Mouse (Mus musculus) liver, embryonic 12.5 days (tissue): ENCODE results near the gene Cdkn1b. TPM values are rescaled to one million over a fixed set of nuclear protein-coding genes. Genes with fewer than 3 reads are reported as not detected.

Experiments used
- ATAC-seq: fragments of 200-750 bp; cut with Nextera tagmentation; 2 replicates; pipeline ENCODE4 v1.8.0; 2017; ENCODE audit warnings: moderate number of reproducible peaks, mild to moderate bottlenecking, moderate library complexity
- H3K27ac ChIP-seq: fragments of 300-500 bp; sonication (generic); 2 replicates; pipeline ENCODE4 v1.5.1; 2016; ENCODE audit warnings: mild to moderate bottlenecking
- H3K27me3 ChIP-seq: fragments of 300-500 bp; sonication (generic); replicated peaks from 2 replicates; pipeline ENCODE4 v1.6.1; 2016; ENCODE audit warnings: mild to moderate bottlenecking, moderate library complexity
- H3K36me3 ChIP-seq: fragments of 300-500 bp; sonication (generic); 2 replicates; pipeline ENCODE4 v1.6.1; 2016; ENCODE audit warnings: mild to moderate bottlenecking, moderate library complexity
- H3K4me1 ChIP-seq: fragments of 300-500 bp; sonication (generic); 2 replicates; pipeline ENCODE4 v1.6.1; 2016
- H3K4me2 ChIP-seq: fragments of 300-500 bp; sonication (generic); 2 replicates; pipeline ENCODE4 v1.6.1; 2016; ENCODE audit warnings: mild to moderate bottlenecking, moderate library complexity
- H3K4me3 ChIP-seq: fragments of 300-500 bp; sonication (generic); 2 replicates; pipeline ENCODE4 v1.5.1; 2016; ENCODE audit warnings: mild to moderate bottlenecking, moderate library complexity
- H3K9ac ChIP-seq: fragments of 300-500 bp; sonication (generic); 2 replicates; pipeline ENCODE4 v1.6.1; 2016; ENCODE audit warnings: mild to moderate bottlenecking, moderate library complexity
- H3K9me3 ChIP-seq: fragments of 300-500 bp; sonication (generic); replicated peaks from 2 replicates; pipeline ENCODE4 v1.6.1; 2016; ENCODE audit warnings: mild to moderate bottlenecking, moderate library complexity
- whole genome bisulfite sequencing: fragments of 180-500 bp; shearing (Covaris S2); methylation state at CpG from one replicate; pipeline ENCODE4 v1.1.7; 2016; ENCODE audit not compliant: insufficient replicate concordance; 5-methylcytosine and 5-hydroxymethylcytosine counted together
- polyA plus RNA-seq: library from polyadenylated mRNA; unstranded; fragments of >200 nt; fragmentation: Nextera tagmentation; extraction: Ambion mirVana; gene quantifications from 2 replicates; pipeline ENCODE4 v1.2.1, GENCODE M21; 2016

Gene Cdkn1b
- polyA plus RNA-seq, 1 experiment from 2014 or later: 9.5 TPM

DNA sequence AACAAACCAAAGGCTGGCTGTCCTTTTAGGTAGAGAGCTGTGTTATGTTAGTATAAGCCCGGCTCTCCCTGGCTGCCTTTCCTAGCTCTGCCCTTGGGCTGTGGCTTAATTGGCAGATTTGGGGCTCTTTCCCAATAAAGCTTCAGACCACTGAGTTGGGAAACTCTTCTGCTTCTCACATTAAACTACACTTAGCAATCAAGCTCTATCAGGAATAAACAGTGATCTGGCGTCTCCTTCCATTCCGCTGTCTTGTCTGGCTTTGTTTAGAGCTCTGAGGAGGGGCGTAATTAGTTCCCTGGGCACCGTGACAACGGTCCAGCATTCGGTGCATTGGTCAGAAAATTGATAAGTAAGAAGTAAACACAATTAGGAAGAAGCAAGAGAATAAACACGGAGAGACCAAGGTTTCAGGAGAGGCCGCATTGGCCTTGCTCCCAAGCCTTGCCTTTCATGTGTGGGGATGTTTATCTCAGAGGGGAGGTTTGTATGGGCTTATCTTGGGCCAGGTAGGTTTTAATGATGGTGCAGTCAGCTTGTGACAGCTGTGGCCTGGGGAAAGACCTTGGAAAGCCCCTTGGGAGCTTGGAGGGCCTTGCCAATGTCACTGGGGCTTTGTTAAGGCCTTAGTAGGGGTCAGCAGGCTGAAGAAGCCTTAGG lies 41.8 kb downstream of the Cdkn1b start:
- no peak overlapping the region for H3K9ac ChIP-seq
- no peak overlapping the region for H3K4me3 ChIP-seq
- 66% methylated on average over 9 of the region's 9 CpGs for whole genome bisulfite sequencing
- peaks cover 7% of the 10 kb centered on the region for H3K27me3 ChIP-seq
- H3K36me3 ChIP-seq: 0 out of 2 replicates have a peak, but pooled peaks cover 7% of the 10 kb centered on the region
- no peak for ATAC-seq
- H3K27ac ChIP-seq: no peak overlapping the region
- peaks cover 3% of the 10 kb centered on the region; the same call in 1 of the 2 replicates for H3K4me1 ChIP-seq
- H3K4me2 ChIP-seq: no peak overlapping the region
- H3K9me3 ChIP-seq: no peaks in the 10 kb centered on the region

DNA sequence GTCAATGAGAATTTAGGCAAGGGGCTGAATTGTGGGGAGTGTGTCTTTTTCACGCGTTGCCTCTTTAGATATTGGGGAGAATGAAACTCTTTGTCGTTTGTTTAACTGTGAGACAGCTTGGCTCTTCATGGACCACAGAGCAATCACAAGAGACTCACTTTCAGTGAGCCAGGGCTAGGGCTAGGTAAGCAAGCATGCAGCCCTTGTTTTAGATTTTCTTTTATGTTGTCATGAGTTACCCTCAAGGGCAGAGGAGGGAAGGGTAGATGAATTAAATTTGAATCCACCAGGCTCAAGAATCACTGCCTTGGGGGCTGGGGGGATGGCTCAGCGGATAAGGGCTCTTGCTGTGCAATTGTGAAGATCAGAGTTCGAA lies 42.3 kb downstream of the Cdkn1b start:
- 0 out of 2 replicates have a peak, but pooled peaks cover 3% of the 10 kb centered on the region for H3K36me3 ChIP-seq
- peaks cover 3% of the 10 kb centered on the region; the same call in 1 of the 2 replicates for H3K4me1 ChIP-seq
- ATAC-seq: no peak
- no peak overlapping the region for H3K27ac ChIP-seq
- H3K27me3 ChIP-seq: peaks cover 7% of the 10 kb centered on the region
- H3K4me3 ChIP-seq: no peak overlapping the region
- H3K4me2 ChIP-seq: no peak overlapping the region
- no peak overlapping the region for H3K9ac ChIP-seq
- 73% methylated on average over 5 of the region's 5 CpGs for WGBS
- H3K9me3 ChIP-seq: no peaks in the 10 kb centered on the region

DNA sequence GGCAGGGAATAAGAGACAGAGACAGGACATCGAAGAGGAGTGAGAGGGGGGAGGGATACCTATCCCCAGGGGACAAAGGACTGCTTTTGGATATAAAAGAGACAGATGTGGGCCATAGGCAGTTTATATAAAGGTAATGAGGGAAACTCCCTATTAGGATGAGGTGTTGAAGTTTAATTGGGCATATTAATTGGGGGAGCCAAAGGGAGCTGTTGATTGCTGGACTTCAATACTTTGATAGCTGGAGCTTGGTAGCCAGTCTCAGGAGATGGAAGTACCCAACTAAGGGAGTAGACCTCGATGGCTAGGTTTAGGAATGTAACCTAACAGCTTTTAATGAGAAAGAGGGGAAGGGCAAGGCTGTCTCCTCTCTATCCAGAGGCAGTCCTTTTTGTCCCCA lies 43.7 kb downstream of the Cdkn1b start:
- WGBS: 53% methylated on average over 2 of the region's 2 CpGs
- H3K9ac ChIP-seq: no peak overlapping the region
- no peak overlapping the region for H3K4me3 ChIP-seq
- no peak overlapping the region for H3K4me2 ChIP-seq
- no peaks in the 10 kb centered on the region for H3K9me3 ChIP-seq
- ATAC-seq: no peak
- H3K36me3 ChIP-seq: no peaks in the 10 kb centered on the region
- no peak overlapping the region for H3K27ac ChIP-seq
- H3K27me3 ChIP-seq: peaks cover 7% of the 10 kb centered on the region
- peaks cover 3% of the 10 kb centered on the region; the same call in 1 of the 2 replicates for H3K4me1 ChIP-seq

DNA sequence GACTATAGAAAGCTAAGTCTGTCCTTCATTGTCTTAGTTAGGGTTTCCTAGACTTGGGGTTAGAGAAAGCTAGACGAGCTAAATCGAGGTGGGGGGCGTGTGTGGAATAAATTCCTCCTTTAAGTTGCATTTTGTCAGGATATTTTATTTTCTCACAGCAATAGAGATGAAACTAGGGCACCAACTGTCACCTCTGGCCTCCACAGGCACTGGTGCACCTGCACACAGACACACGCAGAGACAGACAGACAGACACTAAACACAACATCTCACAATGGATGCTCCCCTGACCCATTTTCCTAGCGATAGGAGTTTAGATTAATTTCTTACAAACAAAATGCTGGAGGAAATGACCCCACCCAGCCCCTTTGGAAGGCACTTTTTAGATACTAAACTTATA lies 46.5 kb downstream of the Cdkn1b start:
- Histone ChIP-seq H3K36me3 (no peaks in the 10 kb centered on the region), H3K27ac (no peak overlapping the region), H3K4me3 (no peak overlapping the region), H3K9me3 (peaks cover 6% of the 10 kb centered on the region; the same call in 1 of the 2 replicates), H3K4me1 (peaks cover 6% of the 10 kb centered on the region), H3K4me2 (no peak overlapping the region), H3K27me3 (peaks cover 3% of the 10 kb centered on the region), H3K9ac (no peak overlapping the region)
- ATAC-seq: no peak
- 73% methylated on average over 5 of the region's 5 CpGs for WGBS

DNA sequence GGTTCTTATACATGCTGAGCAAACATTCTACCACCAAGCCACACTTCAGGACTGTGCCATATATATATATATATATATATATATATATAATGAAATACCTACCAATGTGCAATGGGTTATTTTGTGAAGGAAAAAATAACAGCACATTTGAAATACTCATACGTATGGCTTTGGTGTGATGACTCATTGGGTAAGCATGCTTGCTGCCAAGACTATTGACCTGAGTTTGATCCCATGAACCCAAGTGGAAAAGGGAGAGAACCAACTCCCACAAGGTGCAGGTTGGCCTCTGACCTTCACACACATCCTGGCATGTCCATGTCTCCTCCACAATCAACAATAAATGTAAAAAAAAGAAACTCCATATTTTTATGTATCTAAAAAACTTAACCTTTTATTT lies 48.1 kb downstream of the Cdkn1b start:
- no peaks in the 10 kb centered on the region for H3K36me3 ChIP-seq
- peaks cover 3% of the 10 kb centered on the region; the same call in 1 of the 2 replicates for H3K27me3 ChIP-seq
- H3K4me1 ChIP-seq: peaks cover 16% of the 10 kb centered on the region
- H3K4me3 ChIP-seq: no peak overlapping the region
- no peak overlapping the region for H3K27ac ChIP-seq
- no peak overlapping the region for H3K4me2 ChIP-seq
- WGBS: 72% methylated on average over 1 of the region's 1 CpGs
- ATAC-seq: no peak
- no peak overlapping the region for H3K9ac ChIP-seq
- peaks cover 6% of the 10 kb centered on the region; the same call in 1 of the 2 replicates for H3K9me3 ChIP-seq

DNA sequence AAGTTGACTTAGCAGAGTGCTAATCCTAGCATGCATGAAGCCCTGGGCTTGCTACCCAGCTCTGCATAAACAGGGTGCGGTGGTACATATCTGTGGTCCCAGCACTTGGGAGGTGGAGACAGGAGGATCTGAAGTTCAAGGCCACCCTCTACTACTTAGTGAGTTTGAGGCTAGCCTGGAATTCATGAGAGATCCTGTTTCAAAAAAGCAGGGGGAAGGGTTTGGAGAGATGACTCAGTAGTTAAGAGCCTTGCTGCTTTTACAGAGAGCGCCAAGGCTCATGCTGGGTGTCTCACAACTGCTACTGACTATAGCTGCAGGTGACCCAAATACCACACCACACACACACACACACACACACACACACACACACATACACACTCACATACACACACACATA lies 49.3 kb downstream of the Cdkn1b start:
- peaks cover 22% of the 10 kb centered on the region for H3K4me1 ChIP-seq
- H3K36me3 ChIP-seq: no peaks in the 10 kb centered on the region
- 78% methylated on average over 2 of the region's 2 CpGs for WGBS
- no peaks in the 10 kb centered on the region for H3K27me3 ChIP-seq
- H3K4me2 ChIP-seq: no peak overlapping the region
- H3K9ac ChIP-seq: no peak overlapping the region
- no peak overlapping the region for H3K27ac ChIP-seq
- H3K4me3 ChIP-seq: no peak overlapping the region
- peaks cover 6% of the 10 kb centered on the region; the same call in 1 of the 2 replicates for H3K9me3 ChIP-seq
- ATAC-seq: no peak

DNA sequence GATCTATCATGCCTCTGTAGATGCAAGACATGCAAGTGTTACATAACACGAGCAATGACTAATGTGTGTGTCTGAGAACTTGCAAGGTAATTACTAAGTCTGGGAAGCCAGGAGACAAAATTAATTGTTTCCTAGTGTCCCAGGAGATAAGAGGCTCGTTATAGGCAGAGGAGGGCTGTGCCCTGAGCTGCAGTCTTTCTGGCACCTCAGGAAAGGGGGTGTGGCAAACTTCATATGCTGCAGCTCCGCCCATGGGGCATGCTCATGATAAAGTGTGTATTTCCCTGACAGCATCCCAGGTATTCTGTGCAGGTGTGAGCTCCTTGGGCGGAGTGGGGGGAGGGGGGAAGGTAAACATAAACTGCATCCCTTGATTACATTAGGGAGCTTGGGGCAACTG lies 51.9 kb downstream of the Cdkn1b start:
- Histone ChIP-seq H3K9ac (no peak overlapping the region), H3K27me3 (0 out of 2 replicates have a peak, but pooled peaks cover 3% of the 10 kb centered on the region), H3K4me3 (no peak overlapping the region), H3K9me3 (peaks cover 6% of the 10 kb centered on the region; the same call in 1 of the 2 replicates), H3K27ac (no peak overlapping the region), H3K36me3 (no peaks in the 10 kb centered on the region), H3K4me1 (peaks cover 22% of the 10 kb centered on the region), H3K4me2 (no peak overlapping the region)
- WGBS: 28% methylated on average over 4 of the region's 4 CpGs
- 0 out of 2 replicates have a peak, but pooled peaks have one; percentile 57 for ATAC-seq

Other genes starting within 250 kb of the Cdkn1b start
- gene Dusp16, start 127.8 kb upstream of the Cdkn1b start, polyA plus RNA-seq: 6.6 and 6.7 TPM in 2 replicates
- gene Crebl2, start 90.2 kb upstream of the Cdkn1b start, polyA plus RNA-seq: 1.2 and 1.8 TPM in 2 replicates
- gene Gpr19, start 21.8 kb upstream of the Cdkn1b start, polyA plus RNA-seq: 7.1 and 8.4 TPM in 2 replicates
- gene Apold1, start 61.3 kb downstream of the Cdkn1b start, polyA plus RNA-seq: 2.2 and 2.3 TPM in 2 replicates
- gene Ddx47, start 91.2 kb downstream of the Cdkn1b start, polyA plus RNA-seq: 84.5 and 87.3 TPM in 2 replicates
- 0.64 and 0.74 TPM in 2 replicates for gene Gprc5a, start 145.2 kb downstream of the Cdkn1b start, polyA plus RNA-seq
- 0.10 TPM in 1 of 2 replicates, not detected in the other for gene Gprc5d, start 197.9 kb downstream of the Cdkn1b start, polyA plus RNA-seq